Mouse (Mus musculus) c-Kit-negative CD71-positive TER-119-positive erythroid progenitor cells, embryonic 14.5 days (primary cell): ENCODE measurements around the gene Cbx7.

Experiments used
- DNase-seq: peaks from one replicate; pipeline ENCODE4 v3.0.0-alpha.2; 2013; ENCODE audit warnings: low read depth, low spot score

The Cbx7 gene

GRCm38 (mm10) chr15:79970940-79971339, at the start of gene Cbx7:
TSS of gene Cbx7 (minus strand) at chr15:79971119.
- DNase-seq = no peak

GRCm38 (mm10) chr15:80020516-80020915, 49.6 kb upstream of the Cbx7 start:
- no peak for DNase-seq

DNA sequence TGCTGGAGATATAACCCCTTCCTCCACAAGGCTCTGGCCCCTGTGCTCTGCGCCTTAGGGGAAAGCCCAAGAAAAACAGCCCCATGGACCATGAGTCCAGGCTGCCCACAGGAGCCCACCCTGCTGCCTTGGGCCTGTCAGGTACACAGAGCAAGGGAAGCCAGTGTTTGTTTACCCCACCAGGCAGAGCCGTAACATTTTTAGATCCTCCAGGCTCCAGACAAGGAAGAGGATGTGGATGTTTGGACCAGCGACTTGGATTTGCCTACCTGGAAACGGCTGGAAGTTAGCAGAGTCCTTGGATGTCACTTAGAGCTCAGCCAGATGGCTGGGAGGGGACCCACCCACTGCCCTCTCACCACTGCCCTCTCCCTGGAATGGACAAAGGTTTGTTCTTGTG, 48.7 kb upstream of the Cbx7 start:
- no peak for DNase-seq

- DNase-seq = no peak
These were observed 48.3 kb upstream of the Cbx7 start for GRCm38 (mm10) chr15:80019220-80019619.

- no peak for DNase-seq
These were observed 45.8 kb upstream of the Cbx7 start for GRCm38 (mm10) chr15:80016563-80017301.

DNA sequence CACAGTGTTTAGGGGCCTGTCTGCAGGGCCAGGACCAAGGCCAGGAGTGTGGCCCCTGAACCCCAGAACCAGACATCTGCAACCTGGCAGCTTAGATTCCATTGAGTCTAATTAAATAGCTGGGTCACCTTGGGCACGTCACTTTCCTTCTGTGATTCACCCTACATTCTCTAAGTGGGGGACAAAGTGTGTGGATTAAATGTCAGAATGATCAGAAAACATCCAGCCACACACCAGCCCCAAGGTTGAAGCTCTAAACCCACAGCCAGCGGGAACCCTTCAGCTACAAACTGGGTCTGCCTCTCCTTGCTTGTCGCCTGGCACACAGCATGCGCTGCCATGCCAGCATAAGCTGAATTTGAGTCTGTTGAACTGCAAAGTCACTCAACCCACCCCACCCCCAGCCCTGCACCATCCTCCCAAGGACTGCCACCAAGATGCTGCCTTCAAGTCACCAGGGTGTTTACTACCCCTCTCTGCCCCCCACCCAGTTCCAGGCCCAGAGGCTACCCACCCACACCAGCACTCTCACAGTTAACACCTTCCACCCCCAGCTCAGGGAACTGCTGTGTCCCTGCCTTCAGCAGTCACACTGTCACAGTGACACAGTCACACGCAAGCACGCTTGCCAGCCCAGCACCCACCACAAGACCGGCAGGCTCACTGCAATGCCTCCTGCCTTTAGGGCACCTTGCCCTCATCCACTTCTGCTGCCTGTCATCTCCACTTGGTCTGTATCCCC, 44.5 kb upstream of the Cbx7 start:
- no peak for DNase-seq

- DNase-seq = no peak
These were observed 43.6 kb upstream of the Cbx7 start, which contains the start of gene Pdgfb for GRCm38 (mm10) chr15:80014321-80015210. TSS of gene Pdgfb (minus strand) at chr15:80014977.

GRCm38 (mm10) chr15:80014031-80014320, 43.1 kb upstream of the Cbx7 start:
- DNase-seq = no peak

GRCm38 (mm10) chr15:80013256-80014030, 42.5 kb upstream of the Cbx7 start:
- DNase-seq = no peak

- DNase-seq = no peak
These were observed 41.7 kb upstream of the Cbx7 start for GRCm38 (mm10) chr15:80012527-80013201.

DNA sequence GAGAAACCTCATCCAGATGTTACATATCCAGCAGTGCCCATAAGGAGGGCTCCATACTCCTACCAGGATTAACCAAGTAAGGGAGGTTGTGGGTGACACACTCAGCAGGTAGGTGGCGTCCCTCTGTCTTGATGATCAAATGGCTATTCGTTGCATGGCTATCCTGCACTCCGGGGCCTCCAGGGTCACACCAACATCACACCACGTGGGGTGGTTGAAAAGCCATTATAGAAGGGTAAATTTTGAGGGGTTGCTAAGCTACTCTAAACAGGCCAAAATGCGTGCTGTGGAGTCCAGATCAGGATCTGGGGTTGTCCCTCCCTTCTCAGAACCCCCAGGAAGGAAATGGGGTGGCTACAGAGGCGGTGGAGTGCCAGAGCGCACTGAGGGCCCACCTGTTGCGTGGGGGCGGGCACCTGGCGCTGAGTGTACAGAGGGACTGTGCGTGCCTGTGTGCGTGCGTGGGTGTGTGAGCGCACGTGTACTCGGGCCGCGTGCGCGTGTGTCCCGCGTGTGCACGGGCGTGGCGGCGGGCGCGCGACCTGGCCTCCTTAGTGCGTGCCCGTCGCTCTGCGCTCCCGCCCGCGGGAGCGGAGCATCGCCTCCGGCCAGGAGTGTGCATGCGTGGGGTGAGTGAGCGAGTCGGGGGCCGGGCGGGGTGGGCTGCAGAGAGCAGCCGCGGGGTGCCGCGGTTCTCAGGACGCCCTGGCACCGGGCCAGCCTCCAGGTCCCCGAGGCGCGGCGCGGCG, 41.0 kb upstream of the Cbx7 start:
- DNase-seq = no peak

DNA sequence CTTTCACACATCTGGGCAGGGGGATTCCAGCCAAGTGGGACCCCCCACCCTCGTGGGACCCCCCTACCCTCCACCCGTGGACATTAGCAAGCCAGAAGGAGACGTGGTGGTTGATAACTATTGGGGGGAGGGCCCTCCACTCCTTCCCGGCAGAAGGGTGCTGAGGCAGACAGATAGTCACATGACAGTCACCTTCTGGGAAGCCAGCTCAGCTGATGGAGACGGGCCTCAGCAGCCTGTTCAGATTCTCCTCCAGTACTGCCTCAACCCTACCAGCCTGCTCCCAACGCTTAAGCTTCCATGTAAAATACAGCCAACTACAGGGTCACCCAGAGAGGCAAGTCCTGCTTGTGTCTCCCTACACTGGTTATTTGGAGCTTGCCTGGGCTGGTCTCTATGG, 40.3 kb upstream of the Cbx7 start:
- DNase-seq = no peak

- DNase-seq = no peak
These were observed 39.3 kb upstream of the Cbx7 start for GRCm38 (mm10) chr15:80010182-80010558.

GRCm38 (mm10) chr15:80009421-80010181, 38.7 kb upstream of the Cbx7 start:
- no peak for DNase-seq

DNA sequence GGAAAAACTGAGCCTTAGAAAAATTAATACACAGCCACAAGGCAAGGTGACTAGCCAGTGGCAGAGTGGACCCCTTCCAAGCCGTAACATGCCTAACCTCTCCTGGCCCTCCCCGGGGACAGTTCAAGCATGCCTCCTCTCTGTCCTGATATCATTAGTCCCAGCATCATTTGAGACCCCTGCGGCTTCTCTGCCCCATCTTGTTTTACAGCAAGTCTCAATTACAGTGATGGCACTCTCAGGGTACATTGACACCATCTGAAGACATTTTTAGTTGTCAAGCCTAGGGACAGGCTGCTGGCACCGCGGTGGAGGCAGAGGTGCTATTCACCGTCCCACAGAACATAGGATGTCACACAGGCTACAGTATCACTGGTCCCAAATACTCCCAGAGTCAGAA, 37.5 kb upstream of the Cbx7 start:
- no peak for DNase-seq

DNA sequence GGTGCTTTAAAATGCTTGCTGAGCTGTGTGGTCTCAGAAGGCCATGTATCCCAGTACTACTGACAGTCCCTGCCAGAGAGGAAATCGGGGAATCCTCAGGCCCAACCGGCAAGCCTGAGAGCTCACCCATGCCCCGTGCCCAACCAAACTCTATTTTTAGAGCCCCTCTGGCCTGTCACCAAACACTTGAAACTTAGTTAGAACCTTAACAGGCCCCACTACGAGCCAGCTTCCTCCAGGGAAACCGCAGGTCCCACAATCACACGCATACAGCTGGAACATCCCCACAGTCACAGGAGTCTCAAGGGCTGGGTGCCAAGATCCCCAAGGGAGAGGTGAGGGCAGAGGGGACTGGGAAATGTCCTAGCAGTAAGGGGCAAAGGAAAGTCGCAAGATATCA, 35.2 kb upstream of the Cbx7 start:
- no peak for DNase-seq

GRCm38 (mm10) chr15:80005436-80005835, 34.5 kb upstream of the Cbx7 start:
- DNase-seq = no peak

- no peak for DNase-seq
These were observed 33.9 kb upstream of the Cbx7 start for GRCm38 (mm10) chr15:80004644-80005340.

- DNase-seq = no peak
These were observed 32.7 kb upstream of the Cbx7 start for GRCm38 (mm10) chr15:80003581-80003980.
